Mouse (Mus musculus) gastrocnemius, adult 2 months (tissue): ENCODE results near the gene Mycbp2. TPM values are rescaled to one million over a fixed set of nuclear protein-coding genes. Genes with fewer than 3 reads are reported as not detected.

Experiments used
- DNase-seq: peaks from one replicate; pipeline ENCODE4 v3.0.0; 2022
- H3K27ac ChIP-seq: fragments of 200-600 bp; 2 replicates; pipeline ENCODE4 v1.8.1; 2022; ENCODE audit warnings: mild to moderate bottlenecking
- H3K4me3 ChIP-seq: fragments of 200-600 bp; 2 replicates; pipeline ENCODE4 v1.8.1; 2022; ENCODE audit warnings: mild to moderate bottlenecking, moderate library complexity
- CTCF ChIP-seq: fragments of 200-600 bp; IDR thresholded peaks from 2 replicates; pipeline ENCODE4 v1.8.1; 2022; ENCODE audit warnings: antibody characterized with exemption, mild to moderate bottlenecking, moderate library complexity
- intact Hi-C: fragments of 180-260 bp; cut with DNase I; formaldehyde crosslinking; loops from one replicate; pipeline ENCODE4 v1.15.1; 2025
- total RNA-seq, 2 experiments: library from RNA; stranded (reverse); gene quantifications; 2 replicates each; pipeline ENCODE4 v1.2.3; 2021

Mycbp2 gene
- total RNA-seq, 2 experiments from 2014 or later = 24.4 to 25.6 TPM

GRCm38 (mm10) chr14:103345858-103346728, 521 bp downstream of the Mycbp2 start:
- DNase-seq = peak; percentile 80
- H3K4me3 ChIP-seq = peak overlapping the region; percentile 91
- H3K27ac ChIP-seq = peak overlapping the region; percentile 96
- peak; percentile 48 for TF ChIP-seq CTCF
- intact Hi-C loops = loop anchor here (5.0 kb wide), 2 partner anchors 86 to 244 kb away; no protein-coding TSS in a partner anchor

- peak overlapping the region; percentile 96 for H3K27ac ChIP-seq
- no peak for TF ChIP-seq CTCF
- H3K4me3 ChIP-seq = peak overlapping the region; percentile 91
- no peak for DNase-seq
- intact Hi-C loops = loop anchor here (5.0 kb wide), 2 partner anchors 87 to 243 kb away; no protein-coding TSS in a partner anchor
These were observed 1.1 kb downstream of the Mycbp2 start for GRCm38 (mm10) chr14:103345486-103345857.

GRCm38 (mm10) chr14:103345011-103345410, 1.6 kb downstream of the Mycbp2 start:
- DNase-seq = no peak
- TF ChIP-seq CTCF = no peak
- H3K27ac ChIP-seq = peak overlapping the region; percentile 96
- intact Hi-C loops = loop anchor here (5.0 kb wide), 2 partner anchors 87 to 243 kb away; no protein-coding TSS in a partner anchor
- H3K4me3 ChIP-seq = peak overlapping the region; percentile 91

GRCm38 (mm10) chr14:103343791-103344190, 2.8 kb downstream of the Mycbp2 start:
- intact Hi-C loops = no loop called here
- TF ChIP-seq CTCF = no peak
- no peak for DNase-seq
- Histone ChIP-seq H3K4me3 (peak overlapping the region; percentile 31; the same call in 1 of the 2 replicates), H3K27ac (peak overlapping the region; percentile 6; the same call in 1 of the 2 replicates)

GRCm38 (mm10) chr14:103341385-103342294, 5.0 kb downstream of the Mycbp2 start:
- intact Hi-C loops = no loop called here
- no peak overlapping the region for H3K4me3 ChIP-seq
- peak overlapping the region; percentile 0; the same call in 1 of the 2 replicates for H3K27ac ChIP-seq
- DNase-seq = no peak
- TF ChIP-seq CTCF = no peak

- TF ChIP-seq CTCF = no peak
- H3K27ac ChIP-seq = no peak overlapping the region
- DNase-seq = no peak
- intact Hi-C loops = no loop called here
- no peak overlapping the region for H3K4me3 ChIP-seq
These were observed 33.7 kb downstream of the Mycbp2 start for GRCm38 (mm10) chr14:103312926-103313325.

GRCm38 (mm10) chr14:103296227-103296626, 50.4 kb downstream of the Mycbp2 start:
- no peak for TF ChIP-seq CTCF
- intact Hi-C loops = no loop called here
- DNase-seq = no peak
- no peak overlapping the region for H3K4me3 ChIP-seq
- no peak overlapping the region for H3K27ac ChIP-seq

- Histone ChIP-seq H3K27ac (no peak overlapping the region), H3K4me3 (no peak overlapping the region)
- DNase-seq = no peak
- TF ChIP-seq CTCF = no peak
- intact Hi-C loops = no loop called here
These were observed 60.0 kb downstream of the Mycbp2 start for GRCm38 (mm10) chr14:103286650-103287049.

- TF ChIP-seq CTCF = no peak
- intact Hi-C loops = no loop called here
- Histone ChIP-seq H3K27ac (no peak overlapping the region), H3K4me3 (no peak overlapping the region)
- DNase-seq = no peak
These were observed 69.9 kb downstream of the Mycbp2 start for GRCm38 (mm10) chr14:103276667-103277066.

- TF ChIP-seq CTCF = no peak
- DNase-seq = no peak
- H3K27ac ChIP-seq = no peak overlapping the region
- no peak overlapping the region for H3K4me3 ChIP-seq
- intact Hi-C loops = no loop called here
These were observed 86.2 kb downstream of the Mycbp2 start for GRCm38 (mm10) chr14:103260437-103260836.

- Histone ChIP-seq H3K27ac (no peak overlapping the region), H3K4me3 (no peak overlapping the region)
- no peak for DNase-seq
- no peak for TF ChIP-seq CTCF
- intact Hi-C loops = no loop called here
These were observed 87.9 kb downstream of the Mycbp2 start for GRCm38 (mm10) chr14:103258745-103259144.

- no peak for TF ChIP-seq CTCF
- no peak for DNase-seq
- H3K4me3 ChIP-seq = no peak overlapping the region
- H3K27ac ChIP-seq = no peak overlapping the region
- intact Hi-C loops = no loop called here
These were observed 89.7 kb downstream of the Mycbp2 start for GRCm38 (mm10) chr14:103256866-103257265.

GRCm38 (mm10) chr14:103254311-103254710, 92.3 kb downstream of the Mycbp2 start:
- no peak for TF ChIP-seq CTCF
- Histone ChIP-seq H3K4me3 (no peak overlapping the region), H3K27ac (no peak overlapping the region)
- no peak for DNase-seq
- intact Hi-C loops = no loop called here
